Mouse (Mus musculus) cerebellum, adult 2 months (tissue): ENCODE measurements around the gene Gm28042. TPM values are rescaled to one million over a fixed set of nuclear protein-coding genes. Genes with fewer than 3 reads are reported as not detected.

Experiments used
- DNase-seq, 2 experiments: peaks; one replicate each; pipeline ENCODE4 v3.0.0; 2021
- H3K27ac ChIP-seq: fragments of 200-500 bp; 2 replicates; pipeline ENCODE4 v1.5.1; 2012; ENCODE audit warnings: low read length, control low read depth, inconsistent platforms; ENCODE audit not compliant: insufficient read depth
- H3K27me3 ChIP-seq: fragments of 200-500 bp; 2 replicates; pipeline ENCODE4 v1.6.1; 2012; ENCODE audit warnings: inconsistent platforms, mild to moderate bottlenecking, low read length, moderate library complexity; ENCODE audit not compliant: control insufficient read depth, insufficient read depth
- H3K4me1 ChIP-seq: fragments of 200-500 bp; 2 replicates; pipeline ENCODE4 v1.6.1; 2011; ENCODE audit warnings: low read length; ENCODE audit not compliant: control insufficient read depth, insufficient read depth
- H3K4me3 ChIP-seq: fragments of 200-500 bp; replicated peaks from 2 replicates; pipeline ENCODE3; 2011; ENCODE audit warnings: mild to moderate bottlenecking, low read depth, low read length, control low read depth; ENCODE audit not compliant: insufficient read depth
- CTCF ChIP-seq: fragments of 200-500 bp; IDR thresholded peaks from 2 replicates; pipeline ENCODE4 v1.5.1; 2011; ENCODE audit warnings: low read depth, mild to moderate bottlenecking, control low read depth, low read length, moderate library complexity, borderline replicate concordance; ENCODE audit not compliant: insufficient read depth
- POLR2A ChIP-seq: fragments of 200-500 bp; IDR thresholded peaks from 2 replicates; pipeline ENCODE4 v1.6.1; 2011; ENCODE audit warnings: low read length, control low read depth, borderline replicate concordance; ENCODE audit not compliant: insufficient read depth
- WGBS: fragments of 180-500 bp; shearing (Covaris S2); methylation state at CpG from one replicate; pipeline ENCODE4 v1.1.7; 2018; 5-methylcytosine and 5-hydroxymethylcytosine counted together
- polyA plus RNA-seq: library from polyadenylated mRNA; depleted of rRNA; stranded (reverse); fragments of >200 nt; gene quantifications from 2 replicates; pipeline ENCODE4 v1.2.3, GENCODE M21; 2012

Gene Gm28042
- polyA plus RNA-seq, 1 experiment: 9.0 TPM

GRCm38 (mm10) chr2:120044101-120044603, 16.9 kb downstream of the Gm28042 start:
- TF ChIP-seq CTCF: no peak
- no peak for TF ChIP-seq POLR2A
- no peaks in the 10 kb centered on the region for H3K27me3 ChIP-seq
- no peak overlapping the region for H3K4me3 ChIP-seq
- peaks cover 17% of the 10 kb centered on the region for H3K4me1 ChIP-seq
- 81% methylated on average over 4 of the region's 4 CpGs for WGBS
- no peak overlapping the region for H3K27ac ChIP-seq
- DNase-seq: no peak

DNA sequence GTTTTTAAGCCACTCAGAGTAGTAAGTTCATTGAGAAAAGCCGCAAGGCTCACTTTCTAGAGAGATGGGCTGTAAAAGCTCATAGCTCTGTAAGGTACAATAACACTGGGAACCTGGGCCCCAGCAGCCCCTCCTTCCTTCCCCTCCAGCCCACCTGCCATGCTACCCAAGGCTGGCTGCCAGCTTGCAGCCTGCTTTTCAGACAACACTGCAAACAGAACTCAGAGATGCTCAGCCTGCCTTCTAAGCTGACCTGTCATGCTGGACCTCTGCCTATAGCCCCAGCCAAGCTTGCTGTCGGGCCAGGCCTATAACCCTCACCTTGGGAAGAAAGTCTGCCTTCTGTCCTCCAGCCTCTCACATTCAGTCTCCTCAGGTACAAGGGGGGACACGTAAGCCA, 17.4 kb downstream of the Gm28042 start:
- H3K4me3 ChIP-seq: no peak overlapping the region
- no peaks in the 10 kb centered on the region for H3K27me3 ChIP-seq
- H3K4me1 ChIP-seq: peaks cover 17% of the 10 kb centered on the region
- 59% methylated on average over 3 of the region's 3 CpGs for WGBS
- H3K27ac ChIP-seq: no peak overlapping the region
- no peak for DNase-seq
- TF ChIP-seq CTCF: no peak
- no peak for TF ChIP-seq POLR2A

- TF ChIP-seq CTCF: no peak
- TF ChIP-seq POLR2A: no peak
- Histone ChIP-seq H3K27me3 (no peaks in the 10 kb centered on the region), H3K4me1 (peaks cover 6% of the 10 kb centered on the region), H3K27ac (no peak overlapping the region), H3K4me3 (no peak overlapping the region)
- DNase-seq: no peak
- WGBS: 45% methylated on average over 14 of the region's 14 CpGs
Measured at GRCm38 (mm10) chr2:120046486-120047310, 19.4 kb downstream of the Gm28042 start.

- TF ChIP-seq CTCF (no peak), POLR2A (no peak)
- DNase-seq: no peak
- Histone ChIP-seq H3K4me3 (no peak overlapping the region), H3K27me3 (no peaks in the 10 kb centered on the region), H3K4me1 (peaks cover 6% of the 10 kb centered on the region), H3K27ac (no peak overlapping the region)
- WGBS: 86% methylated on average over 9 of the region's 9 CpGs
Measured at GRCm38 (mm10) chr2:120048173-120048572, 20.9 kb downstream of the Gm28042 start.

DNA sequence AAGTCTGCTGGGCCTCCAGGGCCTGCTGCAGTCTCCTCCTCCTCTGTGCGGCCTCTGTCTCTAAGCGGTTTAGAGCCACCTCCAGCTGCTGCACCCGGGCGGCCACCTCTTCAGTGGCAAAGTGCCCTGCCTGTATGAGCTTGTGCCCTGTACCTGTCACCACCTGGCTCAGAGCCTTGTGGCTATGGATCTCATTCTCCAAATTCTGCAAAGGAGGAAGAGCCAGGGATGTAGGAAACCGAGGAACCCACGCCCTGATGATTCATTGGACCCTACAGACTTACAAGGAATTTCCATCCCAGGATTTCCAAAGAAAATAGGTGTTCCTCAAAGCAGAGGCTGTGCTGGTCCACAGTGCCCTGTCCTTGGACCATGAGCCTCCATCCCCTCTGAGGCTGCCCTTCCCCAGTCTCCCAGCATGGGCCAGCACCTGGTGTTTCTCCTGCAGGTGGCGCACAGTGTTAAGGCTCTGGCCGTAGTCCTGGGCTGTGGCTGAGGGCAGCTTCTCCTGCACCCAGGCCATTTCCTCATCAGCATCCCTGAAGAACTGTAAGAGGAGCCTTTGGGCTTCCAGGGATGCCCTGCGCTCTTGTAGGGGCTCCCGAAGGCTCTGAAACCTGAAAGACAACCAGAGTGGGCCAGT, 22.5 kb downstream of the Gm28042 start:
- Histone ChIP-seq H3K27me3 (no peaks in the 10 kb centered on the region), H3K4me1 (peaks cover 2% of the 10 kb centered on the region), H3K4me3 (no peak overlapping the region), H3K27ac (no peak overlapping the region)
- 69% methylated on average over 10 of the region's 10 CpGs for WGBS
- no peak for TF ChIP-seq POLR2A
- TF ChIP-seq CTCF: peak; percentile 32; the same call in 1 of the 2 replicates
- DNase-seq: peak in 1 of 2 experiments; percentile 33

- no peak for DNase-seq
- no peak for TF ChIP-seq CTCF
- no peak for TF ChIP-seq POLR2A
- Histone ChIP-seq H3K27ac (no peak overlapping the region), H3K27me3 (no peaks in the 10 kb centered on the region), H3K4me1 (no peaks in the 10 kb centered on the region), H3K4me3 (no peak overlapping the region)
- WGBS: 47% methylated on average over 6 of the region's 6 CpGs
Measured at GRCm38 (mm10) chr2:120051405-120051804, 24.1 kb downstream of the Gm28042 start.

DNA sequence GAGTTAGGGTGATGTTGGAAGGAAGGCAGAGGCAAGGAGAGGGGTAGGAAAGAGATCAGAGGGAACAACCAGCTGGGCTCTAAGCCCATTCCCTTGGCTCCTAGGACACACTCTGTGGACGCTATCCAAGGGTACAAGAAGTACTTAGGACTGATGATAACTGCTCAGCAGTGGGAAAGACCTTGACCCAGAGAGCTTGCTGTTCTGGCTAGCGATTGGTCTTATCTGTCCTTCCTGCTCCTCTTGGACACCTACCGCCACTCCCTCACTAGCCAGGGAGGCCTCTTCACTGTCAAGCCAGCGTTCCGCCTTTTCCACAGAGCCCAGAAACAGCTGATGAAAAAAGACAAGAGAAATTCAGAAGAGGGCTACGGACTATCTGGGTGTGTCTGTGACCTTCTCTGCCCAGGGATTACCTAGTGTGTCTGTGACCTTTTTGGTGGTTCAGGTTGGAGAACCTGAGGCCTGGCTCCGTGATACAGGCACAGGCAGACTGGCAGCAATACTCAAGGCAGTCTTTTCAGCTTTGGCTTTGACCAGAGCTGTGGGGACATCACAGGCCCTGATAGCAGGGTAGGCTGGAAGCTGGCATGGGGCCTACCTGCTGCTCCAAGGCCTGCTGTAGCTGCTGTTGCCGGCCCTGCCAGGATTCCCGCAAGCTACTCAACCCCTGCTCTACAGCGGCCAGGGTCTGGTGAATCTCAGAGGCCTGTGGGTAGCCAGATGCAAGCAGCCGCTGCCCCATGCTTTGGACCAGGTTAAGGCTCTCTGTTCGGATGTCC, 27.7 kb downstream of the Gm28042 start:
- H3K4me1 ChIP-seq: no peaks in the 10 kb centered on the region
- TF ChIP-seq CTCF: no peak
- no peak for TF ChIP-seq POLR2A
- no peaks in the 10 kb centered on the region for H3K27me3 ChIP-seq
- no peak overlapping the region for H3K4me3 ChIP-seq
- 82% methylated on average over 12 of the region's 12 CpGs for WGBS
- DNase-seq: no peak
- H3K27ac ChIP-seq: no peak overlapping the region
